Mouse (Mus musculus) myocyte (in vitro differentiated cells): ENCODE data around the gene Chn2.
A peak's percentile ranks its signal among the peaks of the same experiment; 100 is the strongest.

Experiments
- CEBPB ChIP-seq: IDR thresholded peaks from 2 replicates; pipeline ENCODE4 v1.6.1; 2011; ENCODE audit warnings: mild to moderate bottlenecking, moderate library complexity; ENCODE audit not compliant: poor library complexity, insufficient read depth, severe bottlenecking
- E2F4 ChIP-seq: IDR thresholded peaks from one replicate; pipeline ENCODE4 v1.6.1; 2011; ENCODE audit warnings: mild to moderate bottlenecking, control low read depth, moderate library complexity; ENCODE audit not compliant: insufficient read depth
- MAX ChIP-seq: IDR thresholded peaks from one replicate; pipeline ENCODE4 v1.6.1; 2011; ENCODE audit warnings: low read depth, mild to moderate bottlenecking, control low read depth
- MYOD1 ChIP-seq, 3 experiments: IDR thresholded peaks; one replicate each; pipeline ENCODE4 v1.6.1; 2011; ENCODE audit warnings: control low read depth in 2 of 3, low read depth in 2 of 3, mild to moderate bottlenecking in 2 of 3, moderate library complexity in 1 of 3; ENCODE audit not compliant: insufficient read length in 2 of 3, control insufficient read depth in 1 of 3
- MYOG ChIP-seq, 3 experiments: IDR thresholded peaks; one replicate each; pipeline ENCODE4 v1.6.1; 2011; ENCODE audit warnings: control low read depth in 2 of 3, low read depth in 2 of 3, mild to moderate bottlenecking in 2 of 3; ENCODE audit not compliant: insufficient read length in 2 of 3, control insufficient read depth in 1 of 3, insufficient read depth in 1 of 3
- POLR2A ChIP-seq: IDR thresholded peaks from one replicate; pipeline ENCODE4 v1.6.1; 2011; ENCODE audit warnings: low read depth, mild to moderate bottlenecking, control low read depth, moderate library complexity; ENCODE audit not compliant: insufficient read length
- POLR2AphosphoS2 ChIP-seq: IDR thresholded peaks from one replicate; pipeline ENCODE4 v1.6.1; 2011; ENCODE audit warnings: low read depth, control low read depth; ENCODE audit not compliant: insufficient read length
- SRF ChIP-seq: IDR thresholded peaks from one replicate; pipeline ENCODE4 v1.6.1; 2011; ENCODE audit warnings: low read depth; ENCODE audit not compliant: control insufficient read depth, insufficient read length
- TCF12 ChIP-seq: IDR thresholded peaks from one replicate; pipeline ENCODE4 v1.6.1; 2011; ENCODE audit warnings: mild to moderate bottlenecking, control low read depth; ENCODE audit not compliant: poor library complexity, insufficient read depth, severe bottlenecking
- USF1 ChIP-seq: IDR thresholded peaks from one replicate; pipeline ENCODE4 v1.6.1; 2011; ENCODE audit warnings: low read depth, mild to moderate bottlenecking, control low read depth, moderate library complexity

DNA sequence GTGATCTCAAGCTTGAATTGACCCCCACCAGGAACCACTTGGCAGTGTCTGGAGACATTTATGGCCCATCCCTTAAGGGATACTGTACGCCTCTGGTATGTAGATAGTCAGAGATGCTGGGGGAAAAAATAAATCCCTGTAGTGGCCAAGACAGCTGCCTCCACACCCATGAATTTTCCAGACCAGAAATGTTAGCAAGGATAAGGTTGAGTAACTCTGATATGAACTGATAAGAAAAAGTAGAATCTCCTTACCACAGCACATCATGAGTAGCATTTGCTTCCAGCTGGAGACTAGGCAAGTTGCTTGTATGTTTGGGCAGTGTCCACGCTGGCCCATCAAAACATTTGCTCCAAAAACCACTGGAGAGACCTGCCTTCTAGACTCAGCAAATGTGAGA is 239.3 kb downstream of the Chn2 start:
- TF ChIP-seq POLR2A (no peak), CEBPB (peak; percentile 91), E2F4 (no peak), MYOD1 (IDR thresholded peaks at IDR 0.05; ENCODE audit: control insufficient read depth in 1 of 3, insufficient read length in 2 of 3, low read depth in 2 of 3) (peak in 2 of 3 experiments; percentile 49 to 64), MYOG (IDR thresholded peaks at IDR 0.05; ENCODE audit: control insufficient read depth in 1 of 3, insufficient read depth in 1 of 3, insufficient read length in 2 of 3, low read depth in 2 of 3) (peak in 2 of 3 experiments; percentile 53 to 84), MAX (no peak), POLR2AphosphoS2 (no peak), TCF12 (peak; percentile 53), USF1 (no peak), SRF (no peak)
